Mouse (Mus musculus) c-Kit-positive CD71-positive TER-119-positive erythroid progenitor cells, embryonic 14.5 days (primary cell): ENCODE data around the gene Efna5.

Source experiments
- DNase-seq: peaks from one replicate; pipeline ENCODE4 v3.0.0-alpha.2; 2013; ENCODE audit warnings: low spot score

The Efna5 gene

GRCm38 (mm10) chr17:62700791-62701602, 180.1 kb downstream of the Efna5 start:
- DNase-seq: no peak

DNA sequence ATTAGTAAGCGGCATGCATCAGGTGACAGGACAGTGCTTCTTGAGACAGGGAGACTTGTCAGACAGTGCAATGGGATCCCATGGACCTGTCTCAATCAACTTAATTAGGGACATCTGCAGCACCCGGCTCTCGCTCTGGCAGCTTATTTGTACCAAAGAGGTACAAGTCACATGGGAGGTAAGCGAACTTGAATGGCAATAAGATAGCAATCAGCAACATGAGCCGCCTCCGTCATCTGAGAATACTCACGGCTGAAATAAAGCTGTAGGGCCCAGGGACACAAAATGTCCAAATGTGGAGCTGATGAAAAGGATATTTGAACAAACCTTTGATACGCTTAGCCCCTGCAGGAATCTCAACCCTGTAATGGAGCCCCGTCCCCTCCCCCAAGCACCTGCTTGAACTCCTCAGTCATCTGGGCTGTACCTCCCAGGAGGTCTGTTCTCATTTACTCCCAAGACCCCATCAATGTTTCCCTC, 186.1 kb downstream of the Efna5 start:
- DNase-seq: no peak

GRCm38 (mm10) chr17:62692242-62692641, 188.9 kb downstream of the Efna5 start:
- no peak for DNase-seq

DNA sequence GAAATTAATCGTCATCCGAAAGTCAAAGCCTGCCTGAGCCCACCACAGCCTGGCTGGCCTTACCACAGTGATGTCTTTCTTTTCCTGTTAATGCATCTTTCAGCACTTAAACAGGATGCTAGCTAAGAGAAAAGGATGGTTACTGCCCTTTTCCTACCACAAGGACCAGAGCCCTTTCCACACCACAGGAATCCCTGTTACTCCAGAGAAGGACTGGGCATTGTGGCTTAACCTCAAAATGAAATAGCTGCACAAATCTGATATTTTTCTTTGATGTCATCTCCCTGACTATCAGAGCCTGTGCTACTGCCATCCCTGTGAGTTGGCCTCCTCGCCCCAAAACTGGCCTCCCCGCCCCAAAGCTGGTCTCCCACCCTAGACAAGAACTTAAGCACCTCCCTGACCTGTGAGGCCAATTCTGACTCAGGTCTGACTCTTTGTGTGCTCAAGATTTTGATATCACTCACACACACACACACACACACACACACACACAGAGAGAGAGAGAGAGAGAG, 189.9 kb downstream of the Efna5 start:
- no peak for DNase-seq

GRCm38 (mm10) chr17:62690256-62690655, 190.9 kb downstream of the Efna5 start:
- no peak for DNase-seq

GRCm38 (mm10) chr17:62689646-62690045, 191.5 kb downstream of the Efna5 start:
- no peak for DNase-seq

DNA sequence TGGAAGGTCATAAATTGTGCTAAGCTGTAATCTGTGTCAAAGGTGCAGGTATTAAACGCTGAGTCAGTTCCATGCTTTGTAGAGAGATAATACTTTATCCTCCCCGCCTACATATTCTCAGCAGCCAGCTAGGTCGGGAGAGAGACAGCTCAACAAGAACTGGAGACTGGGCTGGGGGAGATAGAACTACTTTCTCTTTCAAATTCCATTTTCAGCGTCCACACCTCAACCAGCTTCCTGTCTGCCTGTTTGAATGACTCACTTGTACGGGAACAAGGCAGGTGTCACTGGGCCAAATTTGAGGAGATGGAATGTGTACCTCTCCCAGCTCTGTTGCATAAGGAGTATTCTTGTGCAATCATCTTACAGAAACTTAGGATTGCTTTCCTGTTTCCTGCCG, 193.7 kb downstream of the Efna5 start:
- no peak for DNase-seq

- DNase-seq: no peak
Measured at GRCm38 (mm10) chr17:62685181-62685580, 195.9 kb downstream of the Efna5 start.

- no peak for DNase-seq
Measured at GRCm38 (mm10) chr17:62683142-62683541, 198.0 kb downstream of the Efna5 start.

DNA sequence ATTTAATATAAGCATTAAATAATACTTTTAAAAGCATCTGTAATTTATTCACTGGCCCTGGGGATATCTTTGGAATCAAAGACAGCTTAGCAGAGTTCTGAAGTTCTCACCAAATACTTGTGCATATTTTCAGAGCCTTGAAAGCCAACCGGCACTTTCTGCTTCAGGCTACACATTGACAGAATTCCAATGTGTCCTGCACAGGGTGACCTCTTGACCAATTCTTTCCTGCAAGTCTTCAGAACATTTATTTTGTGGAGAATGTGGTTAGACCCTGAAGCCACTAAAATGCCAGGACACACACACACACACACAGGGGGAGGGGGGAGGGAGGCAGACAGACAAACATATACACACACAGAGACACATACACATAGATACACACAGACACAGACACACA, 199.4 kb downstream of the Efna5 start:
- no peak for DNase-seq

- DNase-seq: no peak
Measured at GRCm38 (mm10) chr17:62680737-62681136, 200.4 kb downstream of the Efna5 start.

DNA sequence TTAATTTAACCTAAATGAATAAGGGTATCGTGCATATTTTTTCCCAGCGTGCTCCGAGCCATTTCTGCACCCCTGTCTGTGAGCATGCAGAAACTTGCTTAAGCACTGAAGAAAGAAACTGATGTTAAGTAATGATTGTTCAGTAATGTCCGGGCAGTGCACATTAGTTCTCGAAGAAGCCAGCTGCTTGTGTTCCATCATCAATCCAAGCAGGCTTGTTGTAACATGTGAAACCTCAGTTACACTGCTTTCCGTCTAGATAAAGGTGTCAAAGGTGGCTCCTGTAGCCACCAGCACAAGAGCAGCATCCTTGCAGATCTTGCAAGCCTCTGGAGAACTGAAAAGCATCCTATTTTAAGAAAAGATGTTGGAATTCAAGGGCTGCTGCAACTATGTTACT, 204.3 kb downstream of the Efna5 start:
- DNase-seq: no peak

DNA sequence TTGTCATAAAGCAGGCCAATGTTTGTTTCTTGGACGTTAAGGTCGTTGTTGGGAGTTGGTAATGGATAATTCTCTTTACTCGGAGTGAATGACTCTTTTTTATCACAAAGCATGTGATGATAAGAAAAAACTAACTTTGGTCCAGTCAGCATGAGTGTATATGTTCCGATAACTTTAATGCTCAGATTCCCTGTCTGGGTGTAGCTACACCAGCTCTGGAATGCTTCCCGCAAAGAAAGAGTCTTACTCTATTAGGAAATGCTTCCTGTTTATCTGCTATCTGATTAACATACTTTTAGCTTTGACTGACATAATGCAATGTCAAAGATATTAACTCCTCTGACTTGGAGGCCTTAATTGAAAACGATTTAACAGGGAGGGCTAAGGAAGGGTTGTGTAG, 204.7 kb downstream of the Efna5 start:
- no peak for DNase-seq

GRCm38 (mm10) chr17:62675811-62676255, 205.3 kb downstream of the Efna5 start:
- no peak for DNase-seq

DNA sequence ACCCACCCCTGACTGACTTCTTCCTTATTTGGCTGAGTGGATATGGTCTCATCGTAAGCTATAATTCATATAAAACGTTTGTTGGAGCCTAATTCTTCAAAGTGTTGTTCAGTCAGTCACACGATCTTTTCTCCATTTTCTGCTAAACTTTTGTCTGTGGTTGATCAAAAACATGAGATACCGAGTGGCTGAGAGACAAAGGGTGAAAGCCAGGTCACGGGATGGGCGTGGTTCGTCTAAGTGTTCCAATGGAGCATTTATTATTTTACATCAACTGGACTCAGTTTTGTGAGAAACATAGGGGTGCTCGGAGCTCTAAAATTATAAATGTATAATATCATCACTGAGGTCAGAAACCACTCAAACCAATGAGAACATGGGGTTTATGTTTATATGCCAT, 209.0 kb downstream of the Efna5 start:
- no peak for DNase-seq

DNA sequence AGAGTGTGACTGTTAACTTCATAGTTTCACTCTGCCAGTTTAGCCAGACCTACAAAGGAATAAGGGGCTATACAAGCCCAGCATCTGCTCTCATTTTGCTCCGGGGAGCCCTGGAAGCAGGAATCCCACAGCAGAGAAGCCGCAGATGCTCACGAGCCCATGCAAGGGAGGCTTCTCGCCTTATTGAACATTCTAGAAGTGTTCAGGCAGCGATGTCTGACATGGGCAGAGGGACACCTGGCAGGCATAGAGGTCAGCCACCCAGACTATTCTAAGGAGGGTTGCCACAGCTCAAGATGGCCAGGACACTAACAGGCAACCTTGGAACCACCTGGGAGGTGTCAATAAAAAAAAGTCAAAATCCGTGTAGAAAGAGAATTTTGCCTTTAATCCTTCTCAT, 214.4 kb downstream of the Efna5 start:
- DNase-seq: no peak

GRCm38 (mm10) chr17:62665823-62666222, 215.3 kb downstream of the Efna5 start:
- no peak for DNase-seq

DNA sequence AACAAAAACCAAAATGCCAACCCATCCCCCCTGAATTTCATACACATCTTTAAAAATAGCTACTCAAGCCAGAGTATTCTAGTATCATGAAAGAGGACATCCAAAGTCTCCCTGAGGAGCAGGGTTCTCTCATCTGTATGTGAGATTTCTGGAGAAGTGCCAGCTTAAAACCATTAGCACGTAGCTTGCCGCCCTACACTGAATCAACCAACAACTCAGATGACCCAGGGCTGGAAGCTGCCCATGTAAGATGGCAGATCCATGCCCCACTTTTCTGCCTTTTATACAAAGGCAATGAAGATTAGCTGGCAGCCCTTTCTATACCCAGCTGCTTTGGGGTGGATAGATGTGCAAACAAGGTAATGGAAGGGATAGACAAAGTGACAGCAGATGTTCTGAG, 216.4 kb downstream of the Efna5 start:
- DNase-seq: no peak

DNA sequence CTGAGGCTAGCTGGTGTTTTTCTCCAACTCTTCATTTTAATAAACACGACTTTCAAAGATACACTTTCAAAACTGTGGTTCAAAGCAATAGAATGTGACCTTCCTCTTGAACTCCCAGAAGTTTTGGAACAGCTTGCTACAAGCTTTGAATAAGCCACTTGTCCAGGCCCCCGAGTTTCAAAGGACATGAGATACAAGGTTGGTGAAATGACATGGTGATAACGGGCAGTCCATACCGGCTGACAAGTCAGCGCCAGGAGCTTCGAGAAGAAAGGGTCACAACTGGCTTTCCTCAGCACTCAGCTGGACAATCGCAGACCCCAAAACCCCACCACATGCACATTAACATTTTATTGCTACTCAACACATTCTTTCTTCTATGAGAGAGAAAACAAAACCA, 219.3 kb downstream of the Efna5 start:
- DNase-seq: no peak

DNA sequence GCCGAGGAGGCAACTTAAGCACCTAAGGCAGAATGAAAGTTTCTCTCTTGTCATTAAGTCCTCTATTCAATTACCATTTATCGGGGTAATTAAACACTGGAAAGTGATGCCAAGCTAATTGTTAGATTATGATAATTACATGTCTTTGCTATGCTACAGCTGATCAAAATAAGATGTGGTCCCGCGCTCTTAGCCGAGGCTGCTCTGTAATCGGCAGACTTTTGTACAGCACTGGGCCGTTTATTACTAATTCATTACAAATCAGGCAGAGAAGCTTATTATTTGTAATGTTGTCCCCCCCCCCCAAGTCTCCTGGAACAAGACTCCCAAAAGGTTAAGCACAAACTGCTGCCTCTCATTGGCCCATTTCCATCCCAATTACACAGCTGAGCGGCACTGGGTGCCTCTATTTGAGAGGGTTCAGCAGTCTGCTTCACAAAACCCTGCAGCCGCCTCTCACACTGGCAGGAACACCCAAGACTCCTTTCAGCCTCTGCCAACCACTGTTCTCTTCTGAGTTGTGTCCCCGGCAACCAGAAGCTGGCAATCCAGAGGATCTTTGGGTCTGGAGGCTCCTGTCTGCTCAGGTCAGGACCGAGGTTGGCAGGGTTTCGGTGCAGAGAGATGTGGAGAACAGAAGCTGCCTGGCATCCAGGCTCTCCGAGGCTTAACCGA, 221.5 kb downstream of the Efna5 start:
- no peak for DNase-seq

DNA sequence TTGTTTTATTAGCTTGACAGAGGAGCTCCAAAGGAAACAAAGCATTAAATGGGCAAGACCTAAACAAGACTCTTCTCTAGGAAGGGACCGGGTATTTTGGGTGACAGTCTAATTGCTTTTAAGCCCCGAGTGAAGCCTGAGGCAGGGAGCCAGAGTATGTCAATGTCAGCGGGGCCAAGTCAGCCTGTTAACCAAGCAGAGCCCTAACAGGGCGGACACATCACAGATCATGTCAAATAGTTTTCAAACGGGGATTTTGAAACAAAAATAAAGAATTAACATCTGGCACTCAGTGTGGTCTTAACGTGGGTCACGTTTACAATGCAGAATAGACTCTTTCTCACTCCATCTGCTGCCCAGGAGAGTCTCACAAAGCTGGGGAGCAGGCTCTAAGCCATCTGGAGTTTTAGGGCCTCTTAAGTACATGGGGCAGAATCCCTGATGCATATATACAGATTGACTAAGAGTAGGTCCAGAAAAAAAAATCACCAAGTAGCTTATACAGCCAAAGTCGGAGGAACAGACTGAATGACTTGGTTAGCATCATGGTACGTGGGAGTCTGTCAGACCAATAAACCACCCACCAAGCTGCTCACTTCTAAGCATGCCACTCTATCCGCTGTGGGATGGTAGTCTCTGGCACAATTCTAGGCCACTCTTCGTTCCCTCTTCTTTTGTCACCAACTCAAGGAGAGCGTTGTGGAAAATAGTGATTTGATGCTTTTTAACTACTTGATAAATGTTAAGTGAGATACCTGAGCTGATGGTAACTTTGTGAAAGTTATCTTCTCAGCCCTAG, 223.1 kb downstream of the Efna5 start:
- DNase-seq: no peak

GRCm38 (mm10) chr17:62657051-62657450, 224.1 kb downstream of the Efna5 start:
- no peak for DNase-seq
